Mouse (Mus musculus) erythroid progenitor cell, adult 5-6 weeks (primary cell): ENCODE results near the gene Zbed3. TPM values are rescaled to one million over a fixed set of nuclear protein-coding genes. Genes with fewer than 3 reads are reported as not detected.

Experiments
- ATAC-seq: replicated peaks from 2 replicates; pipeline ENCODE4 v1.8.0; 2016; ENCODE audit warnings: moderate number of reproducible peaks, mild to moderate bottlenecking, moderate TSS enrichment, inconsistent platforms; ENCODE audit not compliant: poor library complexity, low FRiP score, severe bottlenecking
- total RNA-seq, 2 experiments: library from RNA; stranded (forward) in 1 of 2; stranded (reverse) in 1 of 2; fragments of 150-400 nt in 1 of 2; fragments of 186-747, 209-891 nt in 1 of 2; gene quantifications; 2 replicates each; pipeline versions ENCODE4 v1.2.3 to v1.2.4; 2015 to 2017; ENCODE audit warnings: low replicate concordance in 2 of 2

Gene Zbed3
- total RNA-seq (2015; ENCODE audit: low replicate concordance), result 4.0 and 14.3 TPM in 2 replicates
- not detected in 2 replicates for total RNA-seq (2017; ENCODE audit: low replicate concordance)

DNA sequence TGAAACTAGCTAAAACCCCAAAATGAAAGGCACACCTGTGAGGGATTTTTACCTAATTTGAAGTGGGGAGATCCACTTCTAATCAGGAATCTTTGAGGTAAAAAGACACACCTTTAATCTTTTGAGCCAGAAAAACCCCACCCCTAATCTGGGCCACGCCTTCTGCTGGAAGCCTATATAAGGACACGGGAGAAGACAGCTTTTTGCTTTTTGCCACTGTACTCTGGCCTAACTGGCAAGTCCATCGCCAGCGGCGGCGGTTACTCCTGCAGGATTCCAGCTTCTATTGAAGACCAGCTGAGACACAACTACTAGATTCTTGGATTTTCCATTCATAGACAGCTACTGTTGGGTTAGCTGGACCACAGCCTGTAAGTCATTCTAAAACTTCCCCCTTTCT lies at the start of gene Zbed3:
Gene Zbed3 (plus strand): TSS at position 213 of the 400 bp plus-strand sequence.
- ATAC-seq, result no peak

DNA sequence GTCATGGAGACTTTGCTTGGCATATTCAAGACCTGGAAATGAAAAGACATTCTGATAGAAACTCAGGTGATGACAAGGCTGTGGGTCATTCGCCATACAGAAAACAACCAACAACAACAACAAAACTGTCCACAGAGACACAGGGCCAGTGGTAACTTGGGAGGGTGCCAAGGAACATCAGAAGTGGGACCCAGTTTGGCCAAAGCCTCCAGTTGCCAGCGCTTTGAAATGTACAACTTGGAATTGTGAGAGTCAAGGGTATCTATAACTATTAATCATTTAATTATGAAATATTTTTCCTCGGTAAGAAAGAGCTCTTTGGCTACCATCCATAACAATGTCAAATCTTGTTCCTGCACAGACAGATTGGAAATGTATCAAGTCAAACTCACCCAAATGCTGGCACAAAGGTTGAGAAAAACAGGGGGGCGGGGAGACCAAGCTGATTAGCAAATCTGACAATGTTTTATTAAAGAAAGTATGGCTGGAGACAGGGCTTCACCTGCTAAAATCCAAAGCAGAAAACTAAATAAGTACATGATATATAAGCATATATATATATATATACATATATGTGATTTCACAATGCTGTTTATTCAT lies 44.9 kb upstream of the Zbed3 start:
- ATAC-seq, result no peak

DNA sequence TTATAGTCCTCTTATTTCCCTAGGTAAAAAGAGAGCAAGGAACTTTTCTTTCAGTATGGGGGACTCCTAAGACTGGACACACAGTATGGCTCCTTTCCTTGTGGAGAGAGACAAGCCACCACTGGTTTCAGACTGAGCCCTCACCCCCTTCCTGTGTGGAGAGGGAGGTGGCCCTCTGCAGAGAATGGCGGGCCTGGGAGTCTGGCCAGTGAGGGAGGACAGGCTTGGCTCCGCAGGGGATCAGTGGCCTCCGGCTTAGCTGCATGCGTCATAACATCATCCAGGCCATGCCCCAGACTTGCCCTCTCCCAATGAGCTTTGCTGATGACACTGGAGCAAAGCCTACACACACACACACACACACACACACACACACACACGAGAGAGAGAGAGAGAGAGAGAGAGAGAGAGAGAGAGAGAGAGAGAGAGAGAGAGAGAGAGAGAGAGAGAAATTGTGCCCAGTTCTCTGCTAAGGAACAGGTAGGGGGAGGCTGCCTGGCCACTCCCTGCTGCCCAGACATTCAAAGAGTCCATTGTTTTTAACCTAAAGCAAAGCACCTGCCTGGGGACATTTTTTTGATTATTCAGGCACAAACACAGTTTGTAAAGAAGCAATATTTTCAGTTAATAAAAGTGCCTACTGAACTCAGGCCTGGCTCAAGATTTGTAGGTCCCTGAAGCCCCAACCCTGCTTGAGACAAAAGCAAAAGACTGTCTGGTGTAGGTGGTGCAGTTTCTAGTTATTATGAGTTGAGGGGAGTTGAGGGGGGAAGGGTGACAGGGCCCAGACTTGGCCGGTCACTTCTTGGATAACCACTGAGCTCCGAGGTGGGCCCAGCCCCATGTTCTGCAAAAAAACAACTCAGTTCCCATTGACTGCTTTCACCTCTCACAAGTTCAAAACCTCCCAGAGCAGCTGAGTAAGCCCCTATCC lies 41.4 kb upstream of the Zbed3 start:
- no peak for ATAC-seq

DNA sequence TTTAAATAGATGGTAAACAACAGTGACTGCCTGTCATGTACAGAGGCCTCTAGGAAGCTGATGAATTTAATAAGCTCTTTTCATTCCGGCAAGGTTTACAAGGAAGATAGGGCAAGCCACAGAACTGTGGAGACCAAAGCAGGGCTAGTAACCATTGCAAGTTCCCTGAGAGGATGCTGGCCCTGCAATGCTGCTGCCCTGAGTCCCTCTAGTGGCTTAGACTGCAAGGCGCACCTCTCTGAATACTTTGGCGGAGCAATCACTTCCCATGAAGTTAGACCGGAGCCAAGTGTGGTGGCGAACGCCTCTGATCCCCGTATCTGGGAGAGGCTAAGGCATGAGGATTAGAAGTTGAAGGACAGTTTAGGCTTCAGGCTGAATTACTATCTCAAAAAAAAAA lies 36.4 kb upstream of the Zbed3 start:
- no peak for ATAC-seq

DNA sequence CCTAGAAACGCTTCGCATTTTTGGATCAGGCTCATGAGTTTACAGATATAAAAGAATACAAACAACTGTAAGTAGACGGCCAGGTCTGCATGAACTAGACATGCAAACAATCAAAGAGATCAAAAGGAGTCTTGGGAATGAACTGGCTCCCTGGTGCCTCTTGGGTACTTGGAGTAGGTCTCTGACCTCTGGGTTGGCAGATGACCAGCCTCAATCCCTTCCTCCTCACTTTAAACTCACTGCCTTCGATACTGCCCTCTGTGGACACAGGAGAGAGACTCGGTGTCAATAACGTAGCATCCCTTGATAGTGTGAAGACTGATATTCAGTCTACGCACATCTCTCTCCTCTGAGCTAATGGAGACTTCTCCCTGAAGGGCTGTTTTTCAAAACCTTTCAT lies 35.4 kb upstream of the Zbed3 start:
- ATAC-seq, result no peak

DNA sequence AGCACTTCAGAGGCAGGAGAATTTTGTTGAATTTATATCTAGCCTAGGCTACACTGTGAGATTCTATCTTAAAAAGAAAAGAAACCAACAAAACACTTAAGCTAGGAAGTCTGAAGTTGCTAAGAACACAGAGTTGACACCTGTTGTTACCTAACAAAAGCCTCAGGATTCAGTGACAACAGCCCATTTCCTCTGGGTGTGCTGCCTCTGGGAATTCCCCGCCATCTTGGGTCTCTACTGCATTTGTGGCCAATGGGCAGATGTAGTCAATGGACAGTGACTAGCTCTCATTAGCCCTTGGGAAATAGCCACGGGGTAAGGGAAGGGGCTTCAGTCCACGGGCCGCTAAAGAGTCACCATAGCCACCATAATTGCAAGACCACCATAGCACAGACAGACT lies 31.4 kb upstream of the Zbed3 start:
- no peak for ATAC-seq

DNA sequence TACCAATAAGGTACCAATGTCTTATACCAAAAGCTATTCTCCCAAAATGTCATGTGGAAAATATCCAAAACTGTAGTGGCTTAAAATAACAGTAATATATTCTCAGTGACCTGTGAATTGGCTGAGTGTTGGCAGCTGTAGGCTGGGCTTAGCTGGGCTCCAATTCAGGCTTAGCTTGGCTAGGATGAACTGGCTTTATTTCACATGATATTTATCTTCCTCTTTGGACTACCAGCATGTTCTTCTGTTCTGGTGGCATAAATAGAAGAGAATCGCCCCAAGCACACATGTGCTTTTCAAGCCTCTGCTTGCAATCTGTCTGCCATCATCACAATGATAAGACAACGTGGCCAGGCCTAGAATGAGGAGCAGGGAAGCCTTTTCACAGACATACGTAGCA lies 23.5 kb upstream of the Zbed3 start:
- ATAC-seq, result no peak

DNA sequence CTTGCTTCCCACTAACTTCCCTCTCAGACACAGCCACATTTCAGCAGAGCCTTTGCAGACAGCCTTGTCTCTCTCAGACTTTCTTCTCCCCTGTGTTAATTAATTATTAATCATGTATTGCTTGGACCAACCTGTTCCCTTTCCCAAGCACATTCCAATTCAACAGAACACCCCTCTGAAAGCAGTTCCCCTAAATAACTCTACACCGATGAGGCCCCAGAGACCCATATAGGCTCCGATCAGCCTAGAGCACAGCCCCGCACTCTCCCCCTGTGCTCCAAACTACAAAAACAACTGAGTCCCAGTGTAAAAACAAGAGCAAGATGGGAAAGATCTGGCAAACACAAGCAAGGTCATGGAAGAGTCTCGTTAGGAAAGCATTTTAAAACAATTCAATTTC lies 16.8 kb upstream of the Zbed3 start:
- no peak for ATAC-seq

DNA sequence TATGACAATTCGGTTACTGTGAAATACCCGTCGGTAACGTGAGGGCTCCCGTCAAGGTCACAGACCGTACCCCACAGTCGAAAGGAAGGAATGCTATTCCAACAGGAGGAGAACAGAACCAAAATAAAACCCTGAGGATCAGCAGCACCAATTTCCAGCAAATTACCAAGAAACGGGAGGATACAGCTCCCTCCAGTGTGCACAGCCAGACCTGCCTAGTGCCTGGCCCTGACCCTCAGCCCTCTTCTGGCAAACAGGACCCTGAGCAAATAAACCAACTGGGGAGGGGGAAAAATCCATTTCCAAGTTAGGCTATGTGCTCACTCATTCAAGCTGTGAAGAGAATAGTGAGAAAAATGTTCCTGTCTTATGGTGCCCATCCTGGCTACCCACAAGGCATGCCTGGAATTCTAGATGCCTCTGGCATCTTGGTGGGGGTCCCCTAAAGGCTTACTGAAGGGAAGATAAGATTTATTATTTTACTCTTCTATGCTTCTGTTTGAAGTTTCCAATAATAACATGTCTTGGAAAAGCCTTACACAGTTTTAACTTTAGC lies 16.2 kb upstream of the Zbed3 start:
- no peak for ATAC-seq

DNA sequence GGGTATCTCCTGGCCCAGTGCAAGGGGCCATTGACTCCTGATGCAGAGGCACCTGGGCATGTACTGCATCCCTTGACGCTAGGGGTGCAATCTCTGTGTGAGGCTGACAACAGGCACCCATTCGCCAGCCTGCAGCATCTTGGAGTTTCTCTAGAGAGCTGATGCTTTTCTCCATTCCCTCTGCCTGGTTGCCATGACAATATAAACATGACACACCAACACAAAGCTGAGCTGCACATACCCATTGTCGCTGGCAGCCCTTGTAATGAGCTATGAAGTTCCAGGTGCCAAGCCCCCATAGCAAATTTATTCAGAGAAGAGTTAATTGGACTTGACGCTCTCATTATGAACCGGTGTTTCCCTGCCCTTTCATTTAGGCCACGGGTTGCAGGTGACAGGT lies 11.4 kb upstream of the Zbed3 start:
- ATAC-seq, result no peak

DNA sequence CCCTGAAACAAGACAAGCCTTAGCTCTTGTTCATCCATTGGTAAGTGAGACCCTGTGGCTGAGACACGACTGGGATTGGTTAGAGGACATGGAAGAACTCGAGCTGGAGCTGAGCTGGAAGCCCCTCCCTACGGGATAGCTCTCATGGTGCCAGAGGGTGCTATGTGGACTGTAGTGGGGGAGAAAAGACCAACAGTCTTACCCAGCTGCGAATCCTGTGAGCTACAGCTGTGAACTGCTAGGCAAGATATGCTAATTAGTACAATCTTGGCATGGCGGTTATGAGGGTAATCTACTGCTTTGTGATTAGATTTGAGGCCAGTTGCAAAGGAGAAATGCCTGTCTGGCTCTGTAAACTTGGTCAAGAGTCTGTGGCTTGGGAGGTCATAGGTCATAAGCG lies 4.3 kb upstream of the Zbed3 start:
- ATAC-seq, result no peak

DNA sequence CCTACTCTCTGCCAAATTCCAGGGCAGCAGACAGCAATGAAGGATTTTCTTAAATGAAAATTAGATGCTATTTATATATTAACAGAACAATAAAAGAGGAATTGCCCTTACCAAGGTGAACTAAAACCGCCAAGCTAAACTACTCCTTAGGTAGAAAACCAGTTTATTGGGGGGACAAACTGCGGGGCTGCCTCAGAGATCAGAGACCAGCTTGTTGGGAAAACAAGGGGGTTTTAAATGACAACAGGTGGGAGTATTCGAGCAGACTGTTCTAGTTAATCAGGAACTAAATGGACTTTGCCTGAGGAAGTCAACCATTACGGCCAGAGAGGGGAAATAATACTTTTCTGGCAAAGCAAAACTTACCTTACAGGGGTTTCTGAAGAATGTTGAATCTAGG lies 3.0 kb upstream of the Zbed3 start:
- ATAC-seq, result no peak

DNA sequence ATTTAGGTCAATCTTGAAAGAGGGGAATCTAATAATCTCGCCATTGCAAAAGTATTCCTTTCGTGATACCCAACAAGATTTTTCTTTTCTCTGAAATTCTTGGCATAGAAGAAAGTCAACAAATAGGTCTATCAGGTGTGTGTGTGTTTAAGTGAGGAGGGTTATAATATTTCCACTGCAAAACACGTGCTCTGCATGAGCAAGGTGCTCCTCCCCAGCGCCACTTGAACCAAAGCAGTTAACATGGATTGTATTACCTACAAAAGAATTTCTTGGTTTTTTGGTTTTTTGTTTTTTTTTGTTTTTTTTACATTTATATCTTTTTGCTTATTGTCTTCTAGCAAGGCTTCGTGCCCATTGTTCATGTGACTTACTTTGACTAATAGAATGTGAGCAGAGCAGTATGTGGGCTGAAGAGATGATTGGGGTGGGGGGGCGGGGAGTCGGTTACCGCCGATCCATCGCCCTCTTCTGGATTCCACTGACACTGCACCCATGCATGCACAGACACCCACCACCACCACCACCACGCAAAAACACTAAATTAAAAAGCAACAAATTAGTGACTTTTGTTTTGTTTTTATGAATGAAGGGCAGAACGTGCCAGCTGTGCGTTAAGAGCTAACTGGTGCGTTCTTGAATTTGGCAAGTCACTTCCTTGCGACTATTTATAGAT lies 676 bp downstream of the Zbed3 start:
- no peak for ATAC-seq

DNA sequence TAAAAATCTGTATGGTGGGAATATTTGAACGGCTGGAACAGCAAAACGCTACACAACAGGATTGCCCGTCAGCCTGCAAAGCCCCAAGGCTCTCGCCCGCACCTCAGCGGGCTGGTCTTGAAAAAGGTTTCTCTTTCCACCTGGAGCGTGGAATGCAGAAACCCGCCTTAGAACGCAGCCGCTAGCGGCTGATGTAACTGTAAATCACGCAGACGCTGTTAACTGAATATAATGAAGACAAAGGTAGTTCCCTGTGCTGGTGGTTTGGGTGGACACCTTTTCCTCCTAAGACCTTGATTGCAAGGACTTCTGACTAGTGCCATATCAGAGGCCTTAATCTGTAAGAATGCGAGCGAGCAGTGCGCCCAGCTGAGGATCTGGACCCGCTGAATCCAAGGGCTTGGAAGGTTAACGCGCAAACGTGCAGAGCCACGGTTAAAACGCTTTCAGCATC lies 1.2 kb downstream of the Zbed3 start:
- ATAC-seq, result no peak

DNA sequence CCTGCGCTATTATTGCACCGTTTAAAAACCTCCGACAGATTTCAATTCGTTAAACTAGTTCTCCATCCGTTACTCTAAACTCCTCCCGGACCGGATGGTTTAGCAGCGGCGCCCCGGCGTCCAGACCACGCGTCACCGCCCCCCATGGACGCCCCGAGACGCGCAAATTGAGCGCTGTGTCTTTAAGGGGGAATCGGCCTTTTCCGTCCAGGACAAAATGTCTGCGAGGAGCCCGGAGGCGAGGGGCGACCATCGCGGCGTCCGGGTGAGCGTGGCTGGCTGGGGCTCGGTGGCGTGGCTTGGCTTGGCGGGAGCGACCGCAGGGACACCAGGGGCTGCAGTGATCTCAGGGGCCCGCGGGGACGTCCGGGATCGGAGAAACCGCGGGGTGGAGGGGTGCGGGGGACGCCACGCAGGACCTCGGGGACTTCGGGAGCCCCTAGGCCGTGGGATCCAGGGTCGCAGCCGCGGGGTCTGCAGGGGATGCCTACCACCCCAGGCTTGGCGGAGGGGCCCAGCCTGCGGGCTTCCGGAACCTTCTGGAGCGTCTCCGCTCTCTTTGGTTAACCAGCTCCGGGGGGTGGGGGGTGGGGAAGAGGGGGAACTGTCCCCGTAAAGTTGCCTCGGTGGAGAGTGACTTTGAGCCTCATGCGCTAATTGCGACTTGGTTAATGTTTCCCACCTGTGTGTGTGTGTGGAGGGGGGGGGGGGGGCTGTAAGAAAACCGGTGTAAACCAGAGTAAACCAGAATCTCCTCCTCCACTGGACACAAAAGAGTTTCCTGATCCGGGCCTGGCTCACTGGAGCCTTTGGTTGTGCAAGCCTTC lies 1.9 kb downstream of the Zbed3 start:
- ATAC-seq, result no peak

DNA sequence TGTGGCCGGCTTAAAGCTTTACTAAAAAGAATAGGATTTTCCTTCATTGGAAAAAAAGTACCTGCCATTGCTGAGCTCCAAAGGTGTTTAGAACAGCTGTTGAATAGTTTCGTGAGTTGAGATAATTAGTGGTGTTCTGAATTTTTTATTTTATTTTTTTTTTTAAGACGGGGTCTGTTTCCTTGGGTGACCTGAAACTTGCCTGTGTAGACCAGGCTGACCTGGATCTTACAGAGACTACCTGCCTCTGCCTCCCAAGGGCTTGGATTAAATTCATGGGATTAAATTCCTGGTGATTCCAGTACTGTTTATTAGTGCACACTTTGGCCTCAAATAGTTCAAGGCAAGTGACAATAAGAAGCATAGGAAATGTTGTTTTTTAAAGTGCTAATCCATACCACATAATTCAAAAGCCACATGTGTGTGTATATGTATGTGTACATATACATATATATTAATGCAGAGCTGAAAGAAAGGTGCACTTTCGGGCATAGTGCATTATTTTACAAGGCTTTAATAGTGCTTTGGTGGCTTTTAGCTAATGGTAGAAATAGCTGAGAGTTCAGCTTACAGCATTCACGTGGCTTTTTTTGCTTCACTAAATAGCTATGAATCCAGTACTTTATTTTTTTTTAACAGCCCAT lies 2.6 kb downstream of the Zbed3 start:
- no peak for ATAC-seq

DNA sequence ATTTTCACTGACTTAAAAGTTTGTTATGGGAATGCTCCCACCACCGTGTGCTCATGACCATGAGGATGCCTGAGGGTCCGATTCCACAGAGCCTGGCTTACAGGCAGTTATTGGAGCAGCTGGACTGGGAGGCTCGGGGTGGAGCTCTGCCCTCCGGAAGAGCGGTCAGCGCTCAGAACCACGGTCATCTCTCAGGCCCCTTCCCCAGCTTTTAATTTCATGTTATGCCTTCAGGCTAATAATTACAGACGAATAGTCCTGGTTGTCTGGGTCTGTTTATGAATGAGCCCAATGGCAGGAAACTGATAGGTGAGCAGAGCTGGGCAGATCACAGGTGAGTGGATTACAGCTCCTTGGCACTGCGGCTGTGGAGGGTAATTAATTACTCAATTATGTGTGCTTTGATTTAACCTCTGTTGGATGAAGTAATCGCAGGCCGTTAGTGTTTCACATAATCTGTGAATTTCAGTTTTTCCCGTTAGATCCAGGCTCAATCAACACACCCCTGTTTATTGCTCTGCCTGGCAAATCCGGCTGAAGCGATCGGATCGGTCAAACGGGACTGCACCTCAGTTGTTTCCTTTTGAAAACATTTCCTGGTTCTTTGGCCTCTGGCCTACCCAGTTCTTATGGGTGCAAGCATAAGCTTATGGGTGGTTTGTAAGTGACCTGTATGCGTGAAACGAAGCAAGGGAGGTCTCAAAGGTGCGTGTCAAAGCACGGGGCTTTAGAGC lies 3.4 kb downstream of the Zbed3 start:
- no peak for ATAC-seq

DNA sequence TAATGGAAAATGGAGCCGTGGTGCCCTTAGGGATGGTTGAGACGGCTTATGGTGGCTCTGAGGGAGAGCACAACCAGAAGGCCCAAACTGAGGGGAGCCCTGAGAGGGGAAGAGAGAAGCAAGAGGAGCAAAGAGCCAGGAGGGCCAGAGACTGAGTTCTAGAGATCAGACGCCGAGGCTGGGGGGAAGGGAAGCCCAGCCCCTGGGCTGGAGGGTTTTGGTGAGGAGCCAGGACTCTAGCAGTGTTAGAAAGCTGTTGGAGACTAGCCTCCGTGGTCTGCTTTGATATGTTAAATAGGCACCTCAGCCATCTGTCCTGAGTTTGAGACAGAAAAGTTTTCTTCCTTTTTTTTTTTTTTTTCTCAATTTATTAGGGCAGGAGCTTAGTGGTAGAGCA lies 3.9 kb downstream of the Zbed3 start:
- no peak for ATAC-seq
